Mouse (Mus musculus) mesoderm, embryonic 11.5 days (tissue): Measurements from ENCODE around the gene Sash3.
"Not testable (repeated sequence)": the region's sequence is repeated elsewhere in the genome, so short reads cannot be mapped to it uniquely, and the experiment has no call there.

Source experiments
- DNase-seq: peaks from one replicate; pipeline ENCODE4 v3.0.0-alpha.2; 2012; ENCODE audit warnings: low read depth, low spot score

Sash3 gene

DNA sequence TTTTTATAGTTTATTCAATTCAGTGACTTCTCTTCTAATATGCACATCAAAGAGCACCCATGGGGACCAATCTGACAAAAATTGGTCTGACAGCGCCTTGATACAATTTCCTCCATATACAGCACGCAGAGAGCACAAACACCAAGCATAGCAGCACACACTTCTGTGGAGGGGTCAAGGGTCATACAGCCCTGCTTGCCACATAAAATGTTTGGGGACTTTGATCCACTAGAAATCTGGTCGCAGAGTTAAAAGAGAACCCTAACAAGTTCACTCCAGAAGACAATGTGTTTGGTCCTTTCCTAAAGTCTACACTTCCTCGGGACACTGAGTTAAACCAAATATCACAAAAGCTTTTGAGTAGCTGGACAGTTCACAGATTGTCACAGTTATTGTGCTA, 56.8 kb downstream of the Sash3 start:
- no peak for DNase-seq

DNA sequence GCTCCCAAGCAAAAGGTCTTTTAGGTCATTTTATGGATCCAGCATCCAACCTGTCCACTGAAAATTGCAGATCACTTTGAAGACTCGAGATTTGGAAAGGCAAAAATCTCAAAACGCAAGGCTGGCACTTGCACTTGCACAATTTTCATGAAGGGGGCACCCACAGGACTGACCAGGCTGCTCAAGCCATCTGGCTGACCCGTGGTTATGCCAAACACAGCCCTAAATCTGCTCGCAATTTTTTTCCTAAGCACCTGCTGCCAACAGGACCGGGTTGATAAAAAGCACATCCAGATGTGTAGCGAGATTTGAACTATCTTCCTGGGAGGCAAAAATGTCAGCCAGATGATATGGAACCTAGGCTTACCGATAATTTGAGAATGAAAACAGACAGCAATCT, 57.5 kb downstream of the Sash3 start:
- no peak for DNase-seq

DNA sequence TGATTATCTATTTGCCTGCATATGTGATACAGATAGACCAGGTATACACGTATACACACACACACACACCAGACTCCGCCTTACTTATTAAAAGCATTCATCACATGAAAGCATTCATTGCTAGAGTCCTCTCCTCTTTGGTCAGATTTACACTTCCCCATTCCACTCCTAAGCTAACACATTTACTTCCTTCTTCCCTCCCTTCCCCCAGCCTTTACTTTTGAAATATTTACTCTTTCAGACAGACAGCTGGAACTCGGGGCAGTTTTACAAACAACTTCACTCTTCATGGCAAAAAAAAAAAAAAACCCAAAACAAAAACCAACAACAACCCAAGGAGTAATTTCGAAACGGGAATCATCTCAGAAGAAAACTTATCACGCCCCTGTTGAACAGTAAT, 58.2 kb downstream of the Sash3 start:
- no peak for DNase-seq

DNA sequence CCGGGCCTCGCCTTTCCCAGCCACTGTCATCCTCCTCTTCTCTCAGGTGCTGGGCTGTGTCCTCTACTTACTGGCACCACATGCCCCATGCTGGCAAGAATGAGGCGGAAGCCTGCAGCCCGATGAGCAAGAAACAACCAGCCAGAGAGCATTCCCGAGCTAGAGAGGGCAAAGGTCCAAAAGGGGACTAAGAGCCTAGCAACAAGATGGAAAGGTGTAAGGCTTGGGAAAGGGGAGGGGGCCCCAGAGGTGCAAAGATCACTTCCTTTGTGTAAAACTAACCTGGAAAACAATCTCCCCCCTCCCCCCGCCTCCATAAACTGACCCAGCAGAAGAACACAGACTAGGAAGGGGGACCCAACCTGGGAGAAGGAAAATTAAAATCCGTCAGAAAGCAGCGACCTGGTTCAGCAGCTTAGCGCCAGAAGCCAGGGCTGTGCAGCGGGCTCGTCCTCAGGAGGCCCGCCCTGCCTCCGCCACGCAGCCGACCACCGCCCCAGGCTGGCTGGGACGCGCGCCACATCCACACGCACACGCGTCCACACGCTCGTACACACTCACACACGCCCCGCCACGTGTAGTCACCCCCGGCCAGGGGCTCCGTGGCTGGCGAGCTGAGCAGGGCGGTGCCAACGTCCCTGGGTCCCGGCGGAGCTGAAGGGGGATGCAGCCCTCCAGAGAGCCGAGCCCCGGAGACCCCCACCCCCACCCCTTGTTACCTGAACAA, 61.7 kb downstream of the Sash3 start:
- DNase-seq = no peak

DNA sequence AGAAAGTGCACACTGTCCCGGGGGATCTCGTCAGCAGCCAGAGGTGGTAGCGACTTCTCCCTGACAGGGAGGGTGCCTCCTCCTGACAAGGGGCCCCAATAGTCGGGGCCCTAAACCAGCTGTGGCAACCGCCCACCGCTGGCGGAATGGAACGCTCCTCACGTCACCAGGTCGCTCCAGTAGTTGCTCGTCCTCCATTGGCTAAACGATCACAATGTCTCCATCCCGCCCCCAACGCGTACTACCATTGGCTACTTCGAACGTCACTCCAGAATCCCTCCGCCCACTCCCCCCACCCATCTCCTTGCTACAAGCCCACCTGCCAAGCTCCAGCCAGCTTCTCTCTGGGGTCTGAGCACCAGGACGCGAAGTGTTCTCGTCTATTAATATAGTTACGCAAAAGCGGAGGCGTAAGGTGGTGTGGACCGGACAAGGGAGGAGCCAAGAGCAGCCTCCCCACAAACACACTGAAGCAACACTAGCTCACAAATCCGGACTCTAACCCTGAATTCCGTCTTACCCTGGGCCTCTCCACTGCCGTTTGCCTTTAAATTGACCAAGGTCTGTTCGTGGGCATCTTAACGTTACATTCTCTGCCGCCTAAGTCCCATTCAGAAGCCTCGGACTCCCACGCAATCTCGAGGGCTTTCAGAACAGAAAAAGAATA, 62.4 kb downstream of the Sash3 start, which contains the start of gene Zdhhc9:
Gene Zdhhc9 (minus strand): TSS at position 360 of the 667 bp plus-strand sequence.
- DNase-seq = peak; percentile 90

DNA sequence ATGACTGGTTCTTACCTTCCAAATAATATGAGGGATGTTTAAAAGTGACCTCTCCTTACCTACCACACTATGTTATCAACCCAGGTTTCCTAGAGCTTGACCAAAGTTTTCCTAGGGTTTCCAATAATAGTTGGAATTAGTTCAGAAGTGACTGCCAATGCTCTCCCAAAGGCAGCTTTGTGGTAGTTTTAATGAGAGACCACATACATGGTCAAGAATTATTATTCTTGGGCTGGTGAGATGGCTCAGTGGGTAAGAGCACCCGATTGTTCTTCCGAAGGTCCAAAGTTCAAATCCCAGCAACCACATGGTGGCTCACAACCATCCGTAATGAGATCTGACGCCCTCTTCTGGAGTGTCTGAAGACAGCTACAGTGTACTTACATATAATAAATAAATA, 63.5 kb downstream of the Sash3 start:
- DNase-seq = not testable (repeated sequence)
